Mouse (Mus musculus): ENCODE data around the gene Krtdap. TPM values are rescaled to one million over a fixed set of nuclear protein-coding genes. Genes with fewer than 3 reads are reported as not detected.

Gene Krtdap
- total RNA-seq, 1 experiment, result 4.9 TPM

GRCm38 (mm10) chr7:30803256-30803655 is 15.6 kb downstream of the Krtdap start:
- TF ChIP-seq HCFC1 (IDR thresholded peaks at IDR 0.05; ENCODE audit: borderline replicate concordance, insufficient read depth, low read length) (no peak), CHD2 (IDR thresholded peaks at IDR 0.05; ENCODE audit: low read depth, low read length) (no peak), ZC3H11A (IDR thresholded peaks at IDR 0.05; ENCODE audit: borderline replicate concordance, low read depth, low read length) (no peak), ZNF384 (IDR thresholded peaks at IDR 0.05; ENCODE audit: low read depth, low read length) (no peak), MAFK (IDR thresholded peaks at IDR 0.05; ENCODE audit: insufficient read depth, low read depth, low read length) (no peak)
- Histone ChIP-seq H3K4me1 (ENCODE audit: control insufficient read depth in 2 of 2, insufficient read depth in 2 of 2, low read length in 2 of 2, poor library complexity in 1 of 2) (0 out of 4 replicates have a peak, but pooled peaks cover 0 to 2% of the 10 kb centered on the region in 2 experiments), H3K4me3 (ENCODE audit: insufficient read depth in 1 of 2, low read depth in 1 of 2, low read length in 2 of 2, poor library complexity in 1 of 2, severe bottlenecking in 1 of 2) (no peak overlapping the region), H3K9me3 (ENCODE audit: control insufficient read depth, insufficient read depth, low read depth, low read length) (no peaks in the 10 kb centered on the region), H3K9ac (ENCODE audit: insufficient read depth, low read depth, low read length, poor library complexity, severe bottlenecking) (no peak overlapping the region), H3K36me3 (ENCODE audit: control insufficient read depth, insufficient read depth, low read length, poor library complexity, severe bottlenecking) (no peaks in the 10 kb centered on the region), H3K27ac (ENCODE audit: insufficient read depth, low read depth, low read length, poor library complexity, severe bottlenecking) (no peak overlapping the region)
- no peak for DNase-seq (ENCODE audit: low read depth, low spot score)
- in situ Hi-C loops (cut with MboI; ENCODE audit: low sequenced_read_pairs in 2 of 2, unreplicated experiment in 2 of 2), result no loop called here

- H3K36me3 ChIP-seq (ENCODE audit: control insufficient read depth, insufficient read depth, low read length, poor library complexity, severe bottlenecking), result no peaks in the 10 kb centered on the region
- in situ Hi-C loops (cut with MboI; ENCODE audit: low sequenced_read_pairs in 2 of 2, unreplicated experiment in 2 of 2), result no loop called here
- H3K27ac ChIP-seq (ENCODE audit: insufficient read depth, low read depth, low read length, poor library complexity, severe bottlenecking), result no peak overlapping the region
- no peaks in the 10 kb centered on the region for H3K9me3 ChIP-seq (ENCODE audit: control insufficient read depth, insufficient read depth, low read depth, low read length)
- H3K4me3 ChIP-seq (ENCODE audit: insufficient read depth in 1 of 2, low read depth in 1 of 2, low read length in 2 of 2, poor library complexity in 1 of 2, severe bottlenecking in 1 of 2), result no peak overlapping the region
- H3K9ac ChIP-seq (ENCODE audit: insufficient read depth, low read depth, low read length, poor library complexity, severe bottlenecking), result no peak overlapping the region
- no peak for DNase-seq (ENCODE audit: low read depth, low spot score)
- TF ChIP-seq HCFC1 (IDR thresholded peaks at IDR 0.05; ENCODE audit: borderline replicate concordance, insufficient read depth, low read length) (no peak), CHD2 (IDR thresholded peaks at IDR 0.05; ENCODE audit: low read depth, low read length) (no peak), MAFK (IDR thresholded peaks at IDR 0.05; ENCODE audit: insufficient read depth, low read depth, low read length) (no peak)
- H3K4me1 ChIP-seq (ENCODE audit: control insufficient read depth in 2 of 2, insufficient read depth in 2 of 2, low read length in 2 of 2, poor library complexity in 1 of 2), result 0 out of 4 replicates have a peak, but pooled peaks cover 0 to 2% of the 10 kb centered on the region in 2 experiments
Observed at GRCm38 (mm10) chr7:30804026-30804715, 16.5 kb downstream of the Krtdap start.

GRCm38 (mm10) chr7:30805924-30806323 is 18.2 kb downstream of the Krtdap start:
- DNase-seq (ENCODE audit: low read depth, low spot score), result peak; percentile 80
- TF ChIP-seq HCFC1 (IDR thresholded peaks at IDR 0.05; ENCODE audit: borderline replicate concordance, insufficient read depth, low read length) (no peak), ZC3H11A (IDR thresholded peaks at IDR 0.05; ENCODE audit: borderline replicate concordance, low read depth, low read length) (no peak), MAFK (IDR thresholded peaks at IDR 0.05; ENCODE audit: insufficient read depth, low read depth, low read length) (no peak), CHD2 (IDR thresholded peaks at IDR 0.05; ENCODE audit: low read depth, low read length) (no peak), ZNF384 (IDR thresholded peaks at IDR 0.05; ENCODE audit: low read depth, low read length) (no peak)
- Histone ChIP-seq H3K4me1 (ENCODE audit: control insufficient read depth in 2 of 2, insufficient read depth in 2 of 2, low read length in 2 of 2, poor library complexity in 1 of 2) (0 out of 4 replicates have a peak, but pooled peaks cover 0 to 2% of the 10 kb centered on the region in 2 experiments), H3K36me3 (ENCODE audit: control insufficient read depth, insufficient read depth, low read length, poor library complexity, severe bottlenecking) (no peaks in the 10 kb centered on the region), H3K4me3 (ENCODE audit: insufficient read depth in 1 of 2, low read depth in 1 of 2, low read length in 2 of 2, poor library complexity in 1 of 2, severe bottlenecking in 1 of 2) (no peak overlapping the region), H3K9me3 (ENCODE audit: control insufficient read depth, insufficient read depth, low read depth, low read length) (no peaks in the 10 kb centered on the region), H3K27ac (ENCODE audit: insufficient read depth, low read depth, low read length, poor library complexity, severe bottlenecking) (no peak overlapping the region), H3K9ac (ENCODE audit: insufficient read depth, low read depth, low read length, poor library complexity, severe bottlenecking) (no peak overlapping the region)
- in situ Hi-C loops (cut with MboI; ENCODE audit: low sequenced_read_pairs in 2 of 2, unreplicated experiment in 2 of 2), result no loop called here

GRCm38 (mm10) chr7:30810319-30810718 is 22.6 kb downstream of the Krtdap start:
- H3K9me3 ChIP-seq (ENCODE audit: control insufficient read depth, insufficient read depth, low read depth, low read length), result no peaks in the 10 kb centered on the region
- no peak overlapping the region for H3K27ac ChIP-seq (ENCODE audit: insufficient read depth, low read depth, low read length, poor library complexity, severe bottlenecking)
- no peak for TF ChIP-seq MAFK (IDR thresholded peaks at IDR 0.05; ENCODE audit: insufficient read depth, low read depth, low read length)
- TF ChIP-seq ZC3H11A (IDR thresholded peaks at IDR 0.05; ENCODE audit: borderline replicate concordance, low read depth, low read length), result peak; percentile 86
- DNase-seq (ENCODE audit: low read depth, low spot score), result peak; percentile 74
- H3K4me3 ChIP-seq (ENCODE audit: insufficient read depth in 1 of 2, low read depth in 1 of 2, low read length in 2 of 2, poor library complexity in 1 of 2, severe bottlenecking in 1 of 2), result peak overlapping the region; percentile 7 to 36; a peak in 2 of 4 replicates
- H3K9ac ChIP-seq (ENCODE audit: insufficient read depth, low read depth, low read length, poor library complexity, severe bottlenecking), result peak overlapping the region; percentile 52; the same call in 1 of the 2 replicates
- H3K36me3 ChIP-seq (ENCODE audit: control insufficient read depth, insufficient read depth, low read length, poor library complexity, severe bottlenecking), result no peaks in the 10 kb centered on the region
- H3K4me1 ChIP-seq (ENCODE audit: control insufficient read depth in 2 of 2, insufficient read depth in 2 of 2, low read length in 2 of 2, poor library complexity in 1 of 2), result 0 out of 4 replicates have a peak, but pooled peaks cover 0 to 2% of the 10 kb centered on the region in 2 experiments
- in situ Hi-C loops (cut with MboI; ENCODE audit: low sequenced_read_pairs in 2 of 2, unreplicated experiment in 2 of 2), result loop anchor here in 1 of 2 experiments (10.0 kb wide), 1 partner anchor 164 kb away; the partner anchor contains the start of genes Fam187b and Lsr
